Mouse (Mus musculus): ENCODE measurements around the gene Doc2b.
"Not testable (repeated sequence)": the region's sequence is repeated elsewhere in the genome, so short reads cannot be mapped to it uniquely, and the experiment has no call there.

Doc2b gene

GRCm38 (mm10) chr11:75733227-75733940, 62.5 kb downstream of the Doc2b start:
- no peak for DNase-seq

- peak; percentile 93 for DNase-seq
Observed at GRCm38 (mm10) chr11:75732434-75733226, 63.2 kb downstream of the Doc2b start, which contains the start of gene Ywhae. Gene Ywhae, plus strand, starts transcription at chr11:75732869.

GRCm38 (mm10) chr11:75727659-75728058, 68.2 kb downstream of the Doc2b start:
- not testable (repeated sequence) for DNase-seq

DNA sequence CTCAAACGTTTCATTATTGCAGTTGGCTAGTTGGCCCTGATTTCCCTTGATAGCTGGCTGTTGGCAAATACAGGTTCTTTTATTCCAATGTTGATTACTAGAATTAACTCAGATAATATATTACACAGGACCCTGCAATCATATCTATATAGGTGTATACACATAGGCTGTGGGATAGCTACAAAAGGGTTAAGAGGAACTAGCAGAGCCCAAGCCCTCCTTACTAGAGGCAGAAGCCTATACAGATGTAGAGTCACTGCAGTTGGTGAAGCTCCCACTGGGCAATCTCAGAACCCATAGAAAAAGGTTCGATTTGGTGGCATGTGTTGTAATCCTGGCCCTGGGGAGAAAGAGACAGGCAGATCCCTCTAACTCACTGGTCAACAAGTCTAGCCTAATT, 68.7 kb downstream of the Doc2b start:
- no peak for DNase-seq

DNA sequence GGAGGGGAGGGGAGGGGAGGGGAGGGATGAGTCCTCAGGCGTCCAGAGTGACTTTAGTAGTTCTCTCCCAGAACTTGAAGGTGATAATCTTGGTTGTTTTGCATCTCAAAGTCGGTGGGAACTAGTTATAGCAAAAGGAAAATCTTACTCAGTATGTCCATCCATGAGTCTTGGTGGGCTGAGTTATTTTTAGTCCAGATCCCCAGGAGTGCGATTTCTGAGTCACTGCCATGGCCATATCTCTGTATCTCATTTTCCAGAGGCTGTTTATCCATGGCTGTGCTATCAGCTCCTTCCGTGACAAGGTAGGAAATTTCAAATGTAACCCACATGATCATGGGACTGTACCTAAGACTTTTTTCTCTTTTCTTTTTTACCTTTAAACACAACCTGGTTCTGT, 73.5 kb downstream of the Doc2b start:
- DNase-seq = no peak

Data from kidney, adult 18-20 months (tissue).